Mouse (Mus musculus) heart, adult 2 months (tissue): ENCODE measurements around the gene Klhl40.

Experiments
- CTCF ChIP-seq: fragments of 200-600 bp; IDR thresholded peaks from 2 replicates; pipeline ENCODE4 v1.8.1; 2022; ENCODE audit warnings: antibody characterized with exemption, mild to moderate bottlenecking, moderate library complexity
- POLR2A ChIP-seq: fragments of 200-500 bp; IDR thresholded peaks from 2 replicates; pipeline ENCODE4 v1.6.1; 2011; ENCODE audit warnings: mild to moderate bottlenecking, low read depth, low read length, control low read depth; ENCODE audit not compliant: insufficient read depth

DNA sequence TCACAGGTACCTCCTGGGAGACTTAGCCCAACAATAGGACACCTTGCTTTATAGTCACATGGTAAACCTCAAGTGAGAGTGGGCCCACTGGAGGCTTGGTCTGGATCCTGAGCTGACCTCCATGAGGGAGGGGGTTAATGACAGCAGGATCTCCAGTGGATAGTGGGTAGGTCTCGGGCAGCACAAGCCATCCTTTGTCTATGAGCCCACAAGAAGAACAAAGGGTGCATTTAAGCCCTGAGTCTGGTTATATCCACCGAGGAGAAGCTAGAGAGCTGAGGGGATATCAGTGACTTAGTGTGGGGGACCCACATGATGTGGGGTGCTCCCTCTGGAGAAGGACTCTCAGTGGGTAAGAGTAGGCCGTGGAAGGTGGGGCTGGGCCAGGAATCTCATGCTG lies 31.1 kb downstream of the Klhl40 start:
- no peak for TF ChIP-seq CTCF
- TF ChIP-seq POLR2A, result no peak
